Mouse (Mus musculus): ENCODE data around the gene Rab37. TPM values are rescaled to one million over a fixed set of nuclear protein-coding genes. Genes with fewer than 3 reads are reported as not detected.

Rab37 gene
- under 1 TPM; 0.47 to 0.48 TPM for total RNA-seq (2021)
- long read RNA-seq, experiment 1, partial matches to known transcripts = 0 of 1 reads
- long read RNA-seq, experiment 1, other reads (novel, unspliced or antisense) = 0 of 1 reads
- long read RNA-seq, experiment 2 = 0 reads

GRCm38 (mm10) chr11:115091362-115091901 lies at the start of gene Rab37:
Gene Rab37 (plus strand): TSS chr11:115091431.
- DNase-seq (ENCODE audit: low spot score in 2 of 2) = no peak
- intact Hi-C loops (cut with DNase I) = no loop called here

- no peak for DNase-seq (ENCODE audit: low spot score in 2 of 2)
- intact Hi-C loops (cut with DNase I) = no loop called here
Measured at GRCm38 (mm10) chr11:115048259-115048658, 43.0 kb upstream of the Rab37 start, which contains the start of gene Cd300ld3. Gene Cd300ld3 (minus strand): TSS chr11:115048409.

GRCm38 (mm10) chr11:115049282-115049895 lies 41.8 kb upstream of the Rab37 start:
- intact Hi-C loops (cut with DNase I) = no loop called here
- peak in 1 of 2 experiments; percentile 24 for DNase-seq (ENCODE audit: low spot score in 2 of 2)

GRCm38 (mm10) chr11:115052206-115052605 lies 39.0 kb upstream of the Rab37 start:
- intact Hi-C loops (cut with DNase I) = no loop called here
- no peak for DNase-seq (ENCODE audit: low spot score in 2 of 2)

- intact Hi-C loops (cut with DNase I) = no loop called here
- no peak for DNase-seq (ENCODE audit: low spot score in 2 of 2)
Measured at GRCm38 (mm10) chr11:115052991-115053390, 38.2 kb upstream of the Rab37 start.

- intact Hi-C loops (cut with DNase I) = no loop called here
- DNase-seq (ENCODE audit: low spot score in 2 of 2) = no peak
Measured at GRCm38 (mm10) chr11:115054537-115054936, 36.7 kb upstream of the Rab37 start.

- DNase-seq (ENCODE audit: low spot score in 2 of 2) = no peak
- intact Hi-C loops (cut with DNase I) = no loop called here
Measured at GRCm38 (mm10) chr11:115058701-115059100, 32.5 kb upstream of the Rab37 start.

- intact Hi-C loops (cut with DNase I) = no loop called here
- DNase-seq (ENCODE audit: low spot score in 2 of 2) = no peak
Measured at GRCm38 (mm10) chr11:115059797-115060196, 31.4 kb upstream of the Rab37 start.

- DNase-seq (ENCODE audit: low spot score in 2 of 2) = no peak
- intact Hi-C loops (cut with DNase I) = no loop called here
Measured at GRCm38 (mm10) chr11:115062077-115062476, 29.2 kb upstream of the Rab37 start, which contains the start of gene Cd300e. Gene Cd300e (minus strand): TSS chr11:115062177.

GRCm38 (mm10) chr11:115066768-115067167 lies 24.5 kb upstream of the Rab37 start:
- no peak for DNase-seq (ENCODE audit: low spot score in 2 of 2)
- intact Hi-C loops (cut with DNase I) = no loop called here

- no peak for DNase-seq (ENCODE audit: low spot score in 2 of 2)
- intact Hi-C loops (cut with DNase I) = no loop called here
Measured at GRCm38 (mm10) chr11:115071015-115071551, 20.1 kb upstream of the Rab37 start.

GRCm38 (mm10) chr11:115071631-115072294 lies 19.5 kb upstream of the Rab37 start:
- intact Hi-C loops (cut with DNase I) = no loop called here
- DNase-seq (ENCODE audit: low spot score in 2 of 2) = peak in 1 of 2 experiments; percentile 72

GRCm38 (mm10) chr11:115073002-115073401 lies 18.2 kb upstream of the Rab37 start:
- intact Hi-C loops (cut with DNase I) = no loop called here
- peak in 1 of 2 experiments; percentile 25 for DNase-seq (ENCODE audit: low spot score in 2 of 2)

GRCm38 (mm10) chr11:115075407-115075806 lies 15.8 kb upstream of the Rab37 start:
- no peak for DNase-seq (ENCODE audit: low spot score in 2 of 2)
- intact Hi-C loops (cut with DNase I) = no loop called here

- intact Hi-C loops (cut with DNase I) = no loop called here
- no peak for DNase-seq (ENCODE audit: low spot score in 2 of 2)
Measured at GRCm38 (mm10) chr11:115075859-115076258, 15.4 kb upstream of the Rab37 start.

- intact Hi-C loops (cut with DNase I) = no loop called here
Measured at GRCm38 (mm10) chr11:115077436-115077835, 13.8 kb upstream of the Rab37 start.

GRCm38 (mm10) chr11:115078680-115079079 lies 12.6 kb upstream of the Rab37 start:
- no peak for DNase-seq (ENCODE audit: low spot score in 2 of 2)
- intact Hi-C loops (cut with DNase I) = no loop called here

More at GRCm38 (mm10) chr11:115077436-115077835, 13.8 kb upstream of the Rab37 start:
- DNase-seq (ENCODE audit: low spot score in 2 of 2) = no peak

- intact Hi-C loops (cut with DNase I) = loop anchor here (5.0 kb wide), 1 partner anchor 191 kb away; no protein-coding TSS in a partner anchor
- peak; percentile 72 to 78 for DNase-seq (ENCODE audit: low spot score in 2 of 2)
Measured at GRCm38 (mm10) chr11:115080886-115081285, 10.3 kb upstream of the Rab37 start.

GRCm38 (mm10) chr11:115081373-115081772 lies 9.9 kb upstream of the Rab37 start:
- DNase-seq (ENCODE audit: low spot score in 2 of 2) = no peak
- intact Hi-C loops (cut with DNase I) = loop anchor here (5.0 kb wide), 1 partner anchor 191 kb away; no protein-coding TSS in a partner anchor

GRCm38 (mm10) chr11:115082196-115082595 lies 9.0 kb upstream of the Rab37 start:
- no peak for DNase-seq (ENCODE audit: low spot score in 2 of 2)
- intact Hi-C loops (cut with DNase I) = loop anchor here (2.0 to 5.0 kb wide), 2 partner anchors 71 to 190 kb away; no protein-coding TSS in a partner anchor
